Mouse (Mus musculus) lung, embryonic 14.5 days (tissue): ENCODE measurements around the gene Sipa1l1. TPM values are rescaled to one million over a fixed set of nuclear protein-coding genes. Genes with fewer than 3 reads are reported as not detected.
A peak's percentile ranks its signal among the peaks of the same experiment; 100 is the strongest.

ENCODE experiments used
- ATAC-seq: fragments of 200-750 bp; cut with Nextera tagmentation; 2 replicates; pipeline ENCODE4 v1.8.0; 2017; ENCODE audit warnings: mild to moderate bottlenecking, moderate TSS enrichment, moderate library complexity; ENCODE audit not compliant: insufficient read depth
- DNase-seq: peaks from one replicate; pipeline ENCODE4 v3.0.0-alpha.2; 2015
- H3K27ac ChIP-seq: fragments of 300-500 bp; sonication (generic); 2 replicates; pipeline ENCODE4 v1.5.1; 2014; ENCODE audit warnings: low read depth, mild to moderate bottlenecking, moderate library complexity
- H3K27me3 ChIP-seq: fragments of 300-500 bp; sonication (generic); 2 replicates; pipeline ENCODE4 v1.6.1; 2014; ENCODE audit warnings: low read length, control low read depth; ENCODE audit not compliant: insufficient read depth
- H3K36me3 ChIP-seq: fragments of 300-500 bp; sonication (generic); 2 replicates; pipeline ENCODE4 v1.6.1; 2014; ENCODE audit warnings: control low read depth; ENCODE audit not compliant: insufficient read depth
- H3K4me1 ChIP-seq: fragments of 300-500 bp; sonication (generic); 2 replicates; pipeline ENCODE4 v1.6.1; 2014; ENCODE audit warnings: antibody characterized with exemption, control low read depth; ENCODE audit not compliant: insufficient read depth
- H3K4me2 ChIP-seq: fragments of 300-500 bp; sonication (generic); 2 replicates; pipeline ENCODE4 v1.6.1; 2014; ENCODE audit warnings: mild to moderate bottlenecking
- H3K4me3 ChIP-seq: fragments of 300-500 bp; sonication (generic); 2 replicates; pipeline ENCODE4 v1.5.1; 2014; ENCODE audit warnings: low read depth, low read length
- H3K9ac ChIP-seq: fragments of 300-500 bp; sonication (generic); 2 replicates; pipeline ENCODE4 v1.6.1; 2014
- H3K9me3 ChIP-seq: fragments of 300-500 bp; sonication (generic); 2 replicates; pipeline ENCODE4 v1.6.1; 2016; ENCODE audit warnings: low read depth, low read length, control low read depth
- CTCF ChIP-seq: IDR thresholded peaks from 2 replicates; pipeline ENCODE4 v1.5.1; 2016; ENCODE audit warnings: antibody characterized with exemption, low read depth
- WGBS: fragments of 180-500 bp; shearing (Covaris S2); extraction: QIAGEN DNeasy Blood & Tissue Kit; methylation state at CpG from one replicate; pipeline ENCODE4 v1.1.7; 2014; 5-methylcytosine and 5-hydroxymethylcytosine counted together
- polyA plus RNA-seq: library from polyadenylated mRNA; unstranded; fragments of >200 nt; fragmentation: Nextera tagmentation; extraction: Ambion mirVana; gene quantifications from 2 replicates; pipeline ENCODE4 v1.2.1, GENCODE M21; 2014

Gene Sipa1l1
- polyA plus RNA-seq, 1 experiment from 2014 or later = 30.5 TPM

GRCm38 (mm10) chr12:82189076-82189675 is 20.1 kb downstream of the Sipa1l1 start:
- H3K9ac ChIP-seq = no peak overlapping the region
- no peak for TF ChIP-seq CTCF
- peaks cover 33% of the 10 kb centered on the region; the same call in 1 of the 2 replicates for H3K4me1 ChIP-seq
- H3K36me3 ChIP-seq = no peaks in the 10 kb centered on the region
- WGBS = 7% methylated on average over 6 of the region's 6 CpGs
- peak overlapping the region; percentile 26 for H3K4me2 ChIP-seq
- H3K27me3 ChIP-seq = no peaks in the 10 kb centered on the region
- peak overlapping the region; percentile 58; the same call in 1 of the 2 replicates for H3K27ac ChIP-seq
- no peaks in the 10 kb centered on the region for H3K9me3 ChIP-seq
- ATAC-seq (peak; percentile 80), DNase-seq (peak; percentile 73)
- H3K4me3 ChIP-seq = no peak overlapping the region

GRCm38 (mm10) chr12:82189715-82190581 is 20.8 kb downstream of the Sipa1l1 start:
- peak overlapping the region; percentile 26 for H3K4me2 ChIP-seq

GRCm38 (mm10) chr12:82190582-82190965 is 21.5 kb downstream of the Sipa1l1 start:
- WGBS = 74% methylated on average over 16 of the region's 16 CpGs
- Histone ChIP-seq H3K9ac (no peak overlapping the region), H3K4me2 (peak overlapping the region; percentile 26; the same call in 1 of the 2 replicates), H3K27ac (peak overlapping the region; percentile 40; the same call in 1 of the 2 replicates), H3K4me3 (no peak overlapping the region), H3K4me1 (peaks cover 33% of the 10 kb centered on the region; the same call in 1 of the 2 replicates), H3K27me3 (no peaks in the 10 kb centered on the region), H3K36me3 (no peaks in the 10 kb centered on the region), H3K9me3 (no peaks in the 10 kb centered on the region)
- no peak for ATAC-seq
- no peak for DNase-seq
- no peak for TF ChIP-seq CTCF

More at GRCm38 (mm10) chr12:82189715-82190581, 20.8 kb downstream of the Sipa1l1 start:
- H3K36me3 ChIP-seq = no peaks in the 10 kb centered on the region
- WGBS = 50% methylated on average over 16 of the region's 16 CpGs
- no peak for TF ChIP-seq CTCF
- H3K4me1 ChIP-seq = peaks cover 33% of the 10 kb centered on the region; the same call in 1 of the 2 replicates
- no peak for DNase-seq
- peak; percentile 7; the same call in 1 of the 2 replicates for ATAC-seq
- no peak overlapping the region for H3K9ac ChIP-seq
- no peaks in the 10 kb centered on the region for H3K27me3 ChIP-seq
- H3K9me3 ChIP-seq = no peaks in the 10 kb centered on the region
- H3K27ac ChIP-seq = peak overlapping the region; percentile 40; the same call in 1 of the 2 replicates
- H3K4me3 ChIP-seq = no peak overlapping the region

GRCm38 (mm10) chr12:82191686-82192085 is 22.6 kb downstream of the Sipa1l1 start:
- H3K9ac ChIP-seq = no peak overlapping the region
- WGBS = 49% methylated on average over 5 of the region's 5 CpGs
- H3K4me2 ChIP-seq = no peak overlapping the region
- peaks cover 40% of the 10 kb centered on the region for H3K4me1 ChIP-seq
- H3K27ac ChIP-seq = no peak overlapping the region
- H3K27me3 ChIP-seq = no peaks in the 10 kb centered on the region
- TF ChIP-seq CTCF = no peak
- H3K9me3 ChIP-seq = no peaks in the 10 kb centered on the region
- DNase-seq (no peak), ATAC-seq (no peak)
- H3K36me3 ChIP-seq = no peaks in the 10 kb centered on the region
- H3K4me3 ChIP-seq = no peak overlapping the region

- WGBS = 44% methylated on average over 4 of the region's 4 CpGs
- no peak overlapping the region for H3K4me2 ChIP-seq
- no peaks in the 10 kb centered on the region for H3K27me3 ChIP-seq
- no peaks in the 10 kb centered on the region for H3K36me3 ChIP-seq
- H3K27ac ChIP-seq = no peak overlapping the region
- ATAC-seq (no peak), DNase-seq (no peak)
- no peak for TF ChIP-seq CTCF
- no peak overlapping the region for H3K9ac ChIP-seq
- no peaks in the 10 kb centered on the region for H3K9me3 ChIP-seq
- H3K4me1 ChIP-seq = peaks cover 47% of the 10 kb centered on the region
- no peak overlapping the region for H3K4me3 ChIP-seq
Observed at GRCm38 (mm10) chr12:82192641-82193054, 23.5 kb downstream of the Sipa1l1 start.

- Histone ChIP-seq H3K4me1 (peaks cover 39% of the 10 kb centered on the region), H3K9me3 (no peaks in the 10 kb centered on the region), H3K4me3 (no peak overlapping the region), H3K27me3 (no peaks in the 10 kb centered on the region), H3K27ac (no peak overlapping the region), H3K4me2 (no peak overlapping the region), H3K36me3 (no peaks in the 10 kb centered on the region), H3K9ac (no peak overlapping the region)
- TF ChIP-seq CTCF = no peak
- DNase-seq (no peak), ATAC-seq (no peak)
- WGBS = 55% methylated on average over 2 of the region's 2 CpGs
Observed at GRCm38 (mm10) chr12:82193476-82193875, 24.4 kb downstream of the Sipa1l1 start.

GRCm38 (mm10) chr12:82194919-82195318 is 25.8 kb downstream of the Sipa1l1 start:
- Histone ChIP-seq H3K4me3 (no peak overlapping the region), H3K9me3 (no peaks in the 10 kb centered on the region), H3K4me2 (no peak overlapping the region), H3K27ac (no peak overlapping the region), H3K9ac (no peak overlapping the region), H3K36me3 (no peaks in the 10 kb centered on the region), H3K4me1 (peaks cover 28% of the 10 kb centered on the region; the same call in 1 of the 2 replicates), H3K27me3 (no peaks in the 10 kb centered on the region)
- WGBS = 71% methylated on average over 3 of the region's 3 CpGs
- no peak for TF ChIP-seq CTCF
- DNase-seq (no peak), ATAC-seq (no peak)
